Mouse (Mus musculus) liver, postnatal 0 days (tissue): ENCODE results near the gene Ddx10.

Experiments used
- CTCF ChIP-seq: sonication (generic); IDR thresholded peaks from 2 replicates; pipeline ENCODE4 v1.5.1; 2016; ENCODE audit warnings: antibody characterized with exemption, low read depth
- EP300 ChIP-seq: IDR thresholded peaks from 2 replicates; pipeline ENCODE4 v1.6.1; 2016; ENCODE audit warnings: antibody characterized with exemption, low read depth, mild to moderate bottlenecking

GRCm38 (mm10) chr9:53101103-53101502 lies 146.8 kb downstream of the Ddx10 start:
- no peak for TF ChIP-seq CTCF
- no peak for TF ChIP-seq EP300
